Mouse (Mus musculus) limb, embryonic 14.5 days (tissue): ENCODE results near the gene Trex1. TPM values are rescaled to one million over a fixed set of nuclear protein-coding genes. Genes with fewer than 3 reads are reported as not detected.
A peak's percentile ranks its signal among the peaks of the same experiment; 100 is the strongest.

Source experiments
- ATAC-seq: fragments of 200-750 bp; cut with Nextera tagmentation; 2 replicates; pipeline ENCODE4 v1.8.0; 2017; ENCODE audit warnings: low read depth, moderate number of reproducible peaks, moderate TSS enrichment; ENCODE audit not compliant: low FRiP score
- DNase-seq: peaks from one replicate; pipeline ENCODE4 v3.0.0-alpha.2; 2015; ENCODE audit warnings: low spot score
- H3K27ac ChIP-seq: fragments of 300-500 bp; sonication (generic); replicated peaks from 2 replicates; pipeline ENCODE4 v1.5.1; 2014; ENCODE audit warnings: low read depth, mild to moderate bottlenecking, low read length, moderate library complexity, mixed read lengths
- H3K27me3 ChIP-seq: fragments of 300-500 bp; sonication (generic); 2 replicates; pipeline ENCODE4 v1.6.1; 2014; ENCODE audit warnings: low read length, mixed read lengths; ENCODE audit not compliant: control insufficient read depth, insufficient read depth
- H3K36me3 ChIP-seq: fragments of 300-500 bp; sonication (generic); 2 replicates; pipeline ENCODE4 v1.6.1; 2014; ENCODE audit warnings: mild to moderate bottlenecking, low read length, moderate library complexity, mixed read lengths; ENCODE audit not compliant: control insufficient read depth, insufficient read depth
- H3K4me1 ChIP-seq: fragments of 300-500 bp; sonication (generic); 2 replicates; pipeline ENCODE4 v1.6.1; 2014; ENCODE audit warnings: antibody characterized with exemption, low read length, mixed read lengths; ENCODE audit not compliant: control insufficient read depth, insufficient read depth
- H3K4me2 ChIP-seq: fragments of 300-500 bp; sonication (generic); replicated peaks from 2 replicates; pipeline ENCODE4 v1.6.1; 2014; ENCODE audit warnings: low read depth, mild to moderate bottlenecking, low read length, moderate library complexity; ENCODE audit not compliant: severe bottlenecking
- H3K4me3 ChIP-seq: fragments of 300-500 bp; sonication (generic); replicated peaks from 2 replicates; pipeline ENCODE4 v1.5.1; 2014; ENCODE audit warnings: low read length
- H3K9ac ChIP-seq: fragments of 300-500 bp; sonication (generic); 2 replicates; pipeline ENCODE4 v1.6.1; 2014; ENCODE audit warnings: mild to moderate bottlenecking, low read depth, low read length, moderate library complexity; ENCODE audit not compliant: severe bottlenecking
- H3K9me3 ChIP-seq: fragments of 300-500 bp; sonication (generic); 2 replicates; pipeline ENCODE4 v1.6.1; 2016; ENCODE audit warnings: low read length; ENCODE audit not compliant: control insufficient read depth
- POLR2A ChIP-seq: fragments of 200-500 bp; IDR thresholded peaks from 2 replicates; pipeline ENCODE4 v1.8.0; 2012; ENCODE audit warnings: inconsistent platforms, mild to moderate bottlenecking, moderate library complexity, borderline replicate concordance; ENCODE audit not compliant: insufficient read depth, insufficient read length; ENCODE audit errors: extremely low read depth
- WGBS: fragments of 180-500 bp; shearing (Covaris S2); extraction: QIAGEN DNeasy Blood & Tissue Kit; methylation state at CpG from one replicate; pipeline ENCODE4 v1.1.7; 2014; 5-methylcytosine and 5-hydroxymethylcytosine counted together
- polyA plus RNA-seq, 2 experiments: library from polyadenylated mRNA; depleted of rRNA in 1 of 2; stranded (reverse) in 1 of 2; unstranded in 1 of 2; fragments of >200 nt; fragmentation: Nextera tagmentation in 1 of 2; extraction: Ambion mirVana in 1 of 2; gene quantifications; 2 replicates each; pipeline versions ENCODE4 v1.2.1 to v1.2.3; 2012 to 2014

Gene Trex1
- polyA plus RNA-seq, 2 experiments, result 13.7 to 33.5 TPM

DNA sequence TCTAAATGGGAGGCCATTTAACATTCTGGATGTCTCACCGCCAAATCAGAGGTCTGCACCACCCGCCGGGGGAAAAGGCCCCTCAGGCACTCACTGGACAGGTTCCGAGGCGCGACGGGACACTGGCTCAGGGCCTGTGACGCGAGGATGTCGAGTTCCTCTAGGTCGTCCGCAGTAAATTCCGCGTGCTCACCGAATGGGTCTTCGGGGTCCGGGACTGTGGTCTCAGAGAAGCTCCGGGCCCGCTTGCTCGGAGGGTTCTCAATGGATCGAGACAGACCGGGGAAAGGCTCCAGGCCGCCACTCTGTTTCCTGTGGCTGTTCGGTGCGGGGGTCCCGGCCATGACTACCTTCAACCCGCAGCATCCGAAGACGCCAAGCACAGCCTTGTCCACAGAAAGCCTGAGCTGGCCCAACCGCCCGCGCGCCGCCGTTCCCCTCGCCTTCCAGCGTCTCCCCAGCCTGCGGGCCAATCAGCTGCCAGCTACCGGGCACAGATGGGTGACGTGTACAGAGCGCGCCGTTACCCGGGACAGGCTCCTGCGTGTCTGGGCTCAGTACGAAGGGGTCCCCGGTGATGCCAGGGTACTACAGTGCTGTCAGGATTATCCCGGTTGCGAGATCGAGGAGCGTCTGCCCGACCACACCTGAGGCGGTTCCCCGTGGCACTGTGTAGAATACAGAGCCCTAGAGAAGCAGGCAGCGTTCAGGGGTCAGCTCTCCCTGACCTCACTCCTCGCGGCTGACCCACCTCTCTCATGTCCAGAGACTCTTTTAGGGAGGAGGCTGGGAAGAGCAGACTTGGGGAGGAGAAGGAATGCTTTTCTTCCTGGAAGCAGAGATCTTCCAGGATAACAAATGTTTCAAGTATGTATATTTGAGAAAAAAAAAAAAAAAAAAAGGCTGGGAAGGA, 14.4 kb upstream of the Trex1 start, which contains the start of gene Atrip:
Gene Atrip (minus strand): TSS at position 464 of the 913 bp plus-strand sequence.
- DNase-seq, result peak; percentile 89
- ATAC-seq, result peak; percentile 98
- Histone ChIP-seq H3K4me1 (peaks cover 9% of the 10 kb centered on the region), H3K4me3 (peak within 1 kb of the TSS; percentile 84), H3K4me2 (peak within 1 kb of the TSS; percentile 89), H3K9ac (peak within 1 kb of the TSS; percentile 86), H3K9me3 (no peaks in the 10 kb centered on the region), H3K36me3 (peaks cover 35% of the 10 kb centered on the region), H3K27ac (peak within 1 kb of the TSS; percentile 76), H3K27me3 (no peaks in the 10 kb centered on the region)
- WGBS, result under 1% methylated on average over 57 of the region's 57 CpGs
- TF ChIP-seq POLR2A, result peak; percentile 67; the same call in 1 of the 2 replicates

GRCm38 (mm10) chr9:109068095-109068735, 8.7 kb upstream of the Trex1 start:
- H3K36me3 ChIP-seq, result peaks cover 86% of the 10 kb centered on the region
- peaks cover 5% of the 10 kb centered on the region; the same call in 1 of the 2 replicates for H3K4me1 ChIP-seq
- H3K9me3 ChIP-seq, result no peaks in the 10 kb centered on the region
- no peak overlapping the region for H3K9ac ChIP-seq
- TF ChIP-seq POLR2A, result no peak
- no peak overlapping the region for H3K4me2 ChIP-seq
- no peak overlapping the region for H3K27ac ChIP-seq
- H3K4me3 ChIP-seq, result no peak overlapping the region
- no peak for DNase-seq
- no peaks in the 10 kb centered on the region for H3K27me3 ChIP-seq
- ATAC-seq, result no peak
- 97% methylated on average over 3 of the region's 3 CpGs for WGBS

GRCm38 (mm10) chr9:109060898-109061295, 1.4 kb upstream of the Trex1 start:
- Histone ChIP-seq H3K9me3 (no peaks in the 10 kb centered on the region), H3K4me2 (no peak overlapping the region), H3K36me3 (peaks cover 76% of the 10 kb centered on the region), H3K9ac (no peak overlapping the region), H3K4me1 (peaks cover 10% of the 10 kb centered on the region; the same call in 1 of the 2 replicates), H3K27me3 (no peaks in the 10 kb centered on the region), H3K27ac (no peak overlapping the region), H3K4me3 (no peak overlapping the region)
- ATAC-seq (no peak), DNase-seq (no peak)
- TF ChIP-seq POLR2A, result no peak
- WGBS, result 91% methylated on average over 5 of the region's 5 CpGs

- Histone ChIP-seq H3K27ac (no peak overlapping the region), H3K4me1 (peaks cover 10% of the 10 kb centered on the region; the same call in 1 of the 2 replicates), H3K27me3 (no peaks in the 10 kb centered on the region), H3K36me3 (peaks cover 73% of the 10 kb centered on the region), H3K9ac (no peak overlapping the region), H3K4me2 (0 out of 2 replicates have a peak overlapping the region, but pooled peaks have one; percentile 56), H3K4me3 (no peak overlapping the region), H3K9me3 (no peaks in the 10 kb centered on the region)
- DNase-seq (no peak), ATAC-seq (no peak)
- 91% methylated on average over 16 of the region's 16 CpGs for WGBS
- no peak for TF ChIP-seq POLR2A
Observed at GRCm38 (mm10) chr9:109060184-109060897, 807 bp upstream of the Trex1 start.
